Mouse (Mus musculus) ovary, postnatal 14 days (tissue): ENCODE measurements around the gene Zfp949.
A peak's percentile ranks its signal among the peaks of the same experiment; 100 is the strongest.
"Not testable (repeated sequence)": the region's sequence is repeated elsewhere in the genome, so short reads cannot be mapped to it uniquely, and the experiment has no call there.

ENCODE experiments used
- DNase-seq: peaks from one replicate; pipeline ENCODE4 v3.0.0; 2022; ENCODE audit warnings: low spot score

Zfp949 gene

DNA sequence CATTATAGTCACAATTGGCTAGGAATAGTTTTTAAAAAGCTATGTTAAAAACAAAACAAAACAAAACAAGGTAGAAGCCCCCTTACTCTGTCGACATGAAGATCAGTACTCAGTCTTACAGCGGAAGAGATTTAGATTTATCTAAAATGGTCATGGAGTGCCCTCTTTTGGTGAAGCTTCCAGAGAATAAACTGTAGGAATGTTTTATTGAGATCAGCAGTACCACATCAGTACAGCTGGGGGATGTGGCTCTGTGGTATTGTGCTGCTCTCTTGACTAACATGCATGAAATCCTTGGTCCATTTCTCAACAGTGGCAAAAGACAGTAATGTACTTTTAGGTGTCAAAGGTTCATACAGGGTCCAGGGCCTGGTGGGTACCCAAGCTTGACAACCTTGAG lies 5.0 kb upstream of the Zfp949 start:
- DNase-seq = no peak

DNA sequence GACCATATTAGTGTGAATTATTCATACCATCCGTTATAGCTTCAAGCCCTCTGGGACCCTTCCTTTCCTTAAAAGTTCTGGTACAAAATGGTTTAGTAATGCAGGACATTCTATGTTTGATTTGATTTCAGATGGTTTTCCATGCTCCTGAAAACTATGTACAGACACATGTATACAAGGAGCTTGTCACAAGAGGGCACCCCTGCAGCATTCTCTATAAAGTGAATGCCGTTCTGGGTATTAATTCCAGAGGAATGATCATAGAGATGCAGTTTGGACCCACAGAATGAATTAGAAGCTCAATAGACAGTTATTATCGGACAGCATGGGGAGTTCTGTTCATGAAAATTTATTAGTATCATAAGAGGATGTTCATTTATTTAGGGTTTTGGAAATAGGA lies 2.3 kb upstream of the Zfp949 start:
- no peak for DNase-seq

DNA sequence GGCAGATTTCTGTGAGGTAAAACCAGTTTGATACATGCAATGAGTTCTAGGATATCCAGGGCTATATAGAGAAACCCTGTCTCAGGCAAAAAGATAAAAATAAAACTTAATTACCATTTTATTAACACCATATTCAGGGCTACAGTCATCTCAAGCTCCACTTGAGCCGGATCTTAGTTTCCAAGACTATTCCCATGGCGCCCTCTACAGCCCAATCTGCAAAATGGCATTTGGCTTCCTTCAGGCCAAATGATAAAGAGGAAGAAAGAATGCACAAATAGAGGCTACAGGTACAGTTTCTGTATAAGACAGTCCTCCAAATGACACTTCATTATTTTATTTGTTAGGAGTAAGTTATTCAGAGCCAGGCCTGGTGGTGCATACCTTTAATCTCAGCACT lies 1.7 kb upstream of the Zfp949 start:
- DNase-seq = peak; percentile 27

DNA sequence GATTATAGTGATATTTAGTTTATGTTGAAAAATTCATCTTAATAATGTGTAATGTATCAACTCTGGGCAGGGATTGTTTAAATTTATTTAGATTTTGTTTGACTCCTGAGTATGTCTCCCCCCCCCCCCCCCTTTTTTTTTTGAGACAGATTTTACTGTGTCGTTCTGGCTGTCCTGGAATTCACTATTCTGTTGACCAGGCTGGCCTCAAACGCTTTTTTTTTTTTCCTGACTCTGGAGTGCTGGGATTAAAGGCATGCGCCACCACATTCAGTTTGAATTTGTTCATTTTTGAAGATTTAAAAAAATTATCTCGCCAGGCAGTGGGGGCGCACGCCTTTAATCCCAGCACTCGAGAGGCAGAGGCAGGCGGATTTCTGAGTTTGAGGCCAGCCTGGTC lies 1.2 kb upstream of the Zfp949 start:
- DNase-seq = no peak

DNA sequence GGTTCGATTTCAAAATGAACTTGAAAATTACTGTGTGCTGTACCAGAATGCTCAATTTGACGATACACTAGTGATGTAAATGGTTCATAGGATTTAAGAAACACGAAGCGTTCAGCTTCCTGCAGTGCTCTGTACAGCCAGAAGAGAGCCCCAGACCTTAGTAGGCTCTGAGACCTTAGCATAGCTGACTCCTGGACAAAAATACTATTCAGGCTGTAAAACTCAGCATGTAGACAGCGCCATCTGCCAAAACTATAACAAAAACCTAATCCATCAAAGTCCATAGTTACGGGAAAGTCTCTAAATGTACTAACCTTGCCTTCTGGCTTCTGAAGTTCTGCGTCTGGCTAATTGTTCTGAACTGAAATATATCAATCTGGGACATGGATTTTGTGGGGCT lies 550 bp upstream of the Zfp949 start:
- DNase-seq = no peak

DNA sequence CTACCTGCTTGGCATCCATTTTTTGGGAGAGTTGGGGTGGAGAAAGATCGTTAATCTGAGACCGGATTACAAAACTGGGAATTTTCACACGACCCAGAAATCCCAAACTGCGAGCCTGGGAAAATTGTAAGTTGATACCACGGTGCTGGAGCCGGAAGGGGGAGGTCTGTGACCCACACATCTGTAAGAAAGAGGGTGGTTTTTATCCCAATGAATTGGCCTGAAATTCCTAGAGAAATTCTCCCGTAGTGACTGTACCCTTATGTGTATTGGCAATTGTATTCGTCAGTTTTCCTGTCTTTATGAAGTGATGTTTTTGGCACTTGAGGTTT lies 760 bp downstream of the Zfp949 start:
- DNase-seq = no peak

DNA sequence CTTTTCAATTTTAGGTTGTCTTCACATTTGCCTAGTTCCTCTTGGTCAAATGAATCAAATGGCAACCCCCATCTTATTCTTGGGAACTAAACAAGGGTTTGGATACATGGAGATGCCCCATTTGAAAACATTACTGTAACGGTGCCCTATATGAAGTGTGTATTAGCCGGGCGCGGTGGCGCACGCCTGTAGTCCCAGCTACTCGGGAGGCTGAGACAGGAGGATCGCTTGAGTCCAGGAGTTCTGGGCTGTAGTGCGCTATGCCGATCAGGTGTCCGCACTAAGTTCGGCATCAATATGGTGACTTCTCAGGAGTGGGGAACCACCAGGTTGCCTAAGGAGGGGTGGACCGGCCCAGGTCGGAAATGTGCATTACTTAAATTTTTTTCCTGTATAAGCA lies 5.3 kb downstream of the Zfp949 start:
- DNase-seq = no peak

DNA sequence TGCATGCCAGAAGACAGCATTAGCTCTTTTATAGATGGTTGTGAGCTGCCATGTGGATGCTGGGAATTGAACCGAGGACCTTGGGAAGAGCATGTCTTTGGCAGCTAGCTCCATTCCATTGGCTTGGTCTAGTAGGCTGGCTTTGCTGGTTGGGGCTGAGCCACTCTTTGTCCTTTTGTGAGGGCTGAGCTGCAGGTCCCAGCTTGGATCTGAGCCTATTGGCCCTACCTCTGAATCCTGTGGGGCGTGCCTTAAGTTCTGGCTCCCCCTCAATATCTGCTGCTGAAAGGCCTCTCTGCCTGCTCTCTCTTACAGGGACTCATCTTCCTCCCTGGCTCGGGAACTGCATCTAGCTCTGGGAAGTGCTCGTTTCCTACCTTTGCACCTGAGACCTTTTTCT lies 10.3 kb downstream of the Zfp949 start:
- DNase-seq = no peak

DNA sequence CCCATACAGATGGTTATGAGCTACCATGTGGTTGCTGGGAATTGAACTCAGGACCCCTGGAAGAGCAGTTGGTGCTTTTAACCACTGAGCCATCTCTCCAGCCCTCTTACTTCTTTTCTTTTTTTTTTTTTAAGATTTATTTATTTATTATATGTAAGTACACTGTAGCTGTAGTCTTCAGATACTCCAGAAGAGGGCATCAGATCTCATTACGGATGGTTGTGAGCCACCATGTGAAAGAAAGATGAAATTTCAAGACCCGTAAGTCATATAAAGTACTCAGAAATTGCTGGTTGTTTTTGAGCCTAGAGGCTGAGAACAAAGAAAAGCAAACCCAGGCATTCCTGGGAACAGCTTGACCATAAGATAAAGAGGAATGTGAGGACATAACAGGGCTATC lies 13.7 kb downstream of the Zfp949 start:
- DNase-seq = not testable (repeated sequence)

DNA sequence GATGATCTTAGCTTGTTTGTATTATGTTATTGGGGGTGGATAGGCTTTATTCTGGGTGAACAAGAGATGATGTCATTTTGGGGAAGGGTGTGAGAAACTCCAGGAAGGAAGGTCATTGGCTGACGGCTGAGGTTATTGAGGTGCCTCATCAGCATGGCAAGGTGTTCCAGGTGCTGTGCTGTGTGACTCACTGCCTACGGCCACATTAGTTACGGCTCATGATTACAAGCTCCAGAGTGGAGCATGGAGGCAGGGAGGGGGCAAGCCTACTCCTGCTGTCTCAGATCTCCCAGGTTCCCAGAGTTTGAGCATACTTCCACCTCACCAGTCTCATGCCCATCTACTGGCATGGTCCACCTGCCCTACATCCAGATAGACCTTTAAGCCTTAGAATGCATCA lies 22.7 kb downstream of the Zfp949 start:
- DNase-seq = not testable (repeated sequence)

DNA sequence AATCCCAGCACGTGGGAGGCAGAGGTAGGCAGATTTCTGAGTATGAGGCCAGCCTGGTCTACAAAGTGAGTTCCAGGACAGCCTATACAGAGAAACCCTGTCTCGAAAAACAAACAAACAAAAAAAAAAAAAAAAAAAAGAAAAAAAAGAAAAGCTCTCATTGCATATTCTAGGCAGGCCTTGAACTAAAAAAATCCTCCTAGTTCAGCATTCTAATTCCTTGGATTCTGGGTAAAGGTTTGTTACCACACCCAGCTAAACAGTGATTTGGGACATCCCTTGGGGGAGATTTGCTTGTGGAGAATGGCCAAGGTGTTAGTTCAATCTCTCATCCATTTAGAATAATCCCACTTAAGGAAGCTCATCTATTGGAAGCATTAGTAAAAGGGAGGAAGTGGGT lies 32.8 kb downstream of the Zfp949 start, which contains the start of gene Trim43a:
TSS of gene Trim43a (plus strand) at position 301 of the 400 bp plus-strand sequence.
- DNase-seq = not testable (repeated sequence)

DNA sequence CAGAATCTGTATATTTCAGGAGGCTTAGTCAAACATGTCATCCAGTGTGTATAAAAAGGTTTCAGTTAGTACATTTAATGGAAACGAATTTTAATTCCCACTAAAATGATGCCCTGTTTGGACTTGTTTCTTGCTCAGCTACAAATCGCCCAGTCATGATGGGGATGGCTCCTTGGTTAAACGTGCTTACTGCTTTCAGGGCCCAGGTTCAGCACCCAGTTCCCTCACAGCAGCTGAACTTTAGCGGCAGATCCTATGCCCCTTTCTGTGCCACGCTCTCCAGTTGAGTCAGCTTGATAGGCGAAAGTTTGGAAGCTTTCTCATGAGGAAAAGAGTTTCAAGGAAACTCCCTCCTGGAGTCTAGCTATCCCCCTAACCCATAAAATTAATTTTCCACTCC lies 45.9 kb downstream of the Zfp949 start:
- DNase-seq = not testable (repeated sequence)

DNA sequence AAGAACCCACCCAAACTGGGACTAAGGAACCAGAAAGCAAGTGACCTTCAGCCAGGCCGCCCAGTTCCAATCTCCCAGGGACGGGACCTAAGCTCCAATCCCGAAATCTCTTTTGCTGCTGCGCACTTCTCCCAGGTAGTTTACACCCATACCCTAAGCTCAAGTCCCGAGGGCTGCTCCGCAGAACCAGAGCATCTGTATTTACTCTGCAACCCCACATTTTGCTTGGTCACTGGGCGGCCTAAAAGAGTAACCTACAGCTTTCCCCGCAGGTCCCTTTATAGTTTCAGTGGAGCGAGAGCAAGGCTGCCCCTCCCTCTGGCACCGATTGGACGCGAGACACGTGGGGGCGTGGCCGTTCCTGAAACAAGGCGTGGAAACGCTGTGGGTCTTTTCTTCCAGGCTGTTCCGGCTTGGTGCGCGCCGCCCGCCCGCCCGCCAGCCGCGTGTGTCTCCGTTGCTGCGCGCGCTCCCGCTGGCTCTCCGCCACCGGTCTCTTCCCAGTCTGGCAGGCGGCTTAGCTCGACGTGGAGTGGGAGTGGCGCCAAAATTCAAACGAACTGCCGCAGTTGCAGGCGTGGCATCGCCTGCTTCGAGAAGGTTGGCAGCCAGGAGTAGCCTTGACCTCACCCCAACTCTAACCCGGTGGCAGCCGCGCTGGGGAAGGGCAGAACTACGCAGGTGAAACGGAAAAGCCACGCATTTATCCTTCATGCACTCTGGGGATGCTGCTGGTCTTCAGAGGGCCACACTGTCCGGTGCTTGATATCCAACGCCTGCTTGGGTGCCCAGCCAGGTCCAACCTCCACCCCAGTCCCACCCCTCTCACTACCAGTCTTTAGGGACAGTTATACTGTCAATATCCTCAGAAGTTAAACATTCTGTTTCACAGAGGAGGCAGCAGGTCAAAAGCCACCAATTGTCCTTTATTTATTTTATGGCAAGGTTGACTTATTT lies 51.7 kb downstream of the Zfp949 start:
- DNase-seq = peak; percentile 100
